Mouse (Mus musculus) adrenal gland, adult (tissue): ENCODE results near the gene Kctd5.

ENCODE experiments used
- DNase-seq, 2 experiments: peaks; one replicate each; pipeline ENCODE4 v3.0.0; 2022 to 2023; ENCODE audit warnings: low spot score in 1 of 2; ENCODE audit not compliant: inconsistent age in 2 of 2

The Kctd5 gene

GRCm38 (mm10) chr17:24037844-24038243 is 35.4 kb downstream of the Kctd5 start, which contains the start of gene Prss27:
Gene Prss27 (plus strand): TSS chr17:24038144.
- DNase-seq = no peak

DNA sequence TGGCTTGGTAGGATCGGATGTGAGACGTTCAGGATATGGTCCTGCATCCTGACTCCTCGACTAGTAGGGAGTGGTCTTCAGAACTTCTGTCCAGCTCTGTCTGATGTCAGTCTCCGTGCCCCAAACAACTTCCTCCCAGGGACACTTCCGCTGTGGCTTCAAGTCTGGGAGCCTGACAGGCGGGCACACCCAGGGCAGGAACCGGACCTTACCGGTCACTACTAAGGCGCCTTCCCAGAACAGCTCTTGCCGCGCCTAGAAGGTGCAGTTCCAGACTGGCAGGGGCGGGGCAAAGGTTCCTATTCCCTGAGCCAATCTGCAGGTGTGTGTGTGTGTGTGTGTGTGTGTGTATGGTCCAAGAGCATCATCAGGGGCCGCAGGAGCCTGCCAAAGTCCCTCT is 35.9 kb downstream of the Kctd5 start:
- no peak for DNase-seq

- peak in 1 of 2 experiments; percentile 65 for DNase-seq
Observed at GRCm38 (mm10) chr17:24036954-24037353, 36.3 kb downstream of the Kctd5 start.

GRCm38 (mm10) chr17:24035087-24035486 is 38.2 kb downstream of the Kctd5 start:
- no peak for DNase-seq

GRCm38 (mm10) chr17:24030551-24030950 is 42.7 kb downstream of the Kctd5 start:
- no peak for DNase-seq

DNA sequence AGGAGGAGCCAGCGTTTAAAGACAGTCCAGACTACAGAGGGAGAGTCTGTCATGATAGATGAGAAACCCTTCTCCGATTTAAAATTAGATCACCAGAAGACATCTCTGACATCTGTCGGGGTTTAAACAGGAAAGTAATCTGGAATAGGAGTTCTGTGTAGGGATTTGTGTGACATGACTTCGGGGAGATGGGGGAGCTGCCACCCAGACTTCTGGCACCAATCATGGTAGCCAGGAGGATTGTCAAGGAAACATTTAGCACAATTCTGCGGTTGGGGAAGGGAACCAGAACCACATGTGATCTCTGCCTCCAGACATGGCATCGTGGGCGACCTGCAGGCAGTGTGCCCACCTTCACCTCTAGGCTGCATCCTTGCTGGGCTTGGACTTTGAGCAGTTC is 43.8 kb downstream of the Kctd5 start:
- DNase-seq = no peak

DNA sequence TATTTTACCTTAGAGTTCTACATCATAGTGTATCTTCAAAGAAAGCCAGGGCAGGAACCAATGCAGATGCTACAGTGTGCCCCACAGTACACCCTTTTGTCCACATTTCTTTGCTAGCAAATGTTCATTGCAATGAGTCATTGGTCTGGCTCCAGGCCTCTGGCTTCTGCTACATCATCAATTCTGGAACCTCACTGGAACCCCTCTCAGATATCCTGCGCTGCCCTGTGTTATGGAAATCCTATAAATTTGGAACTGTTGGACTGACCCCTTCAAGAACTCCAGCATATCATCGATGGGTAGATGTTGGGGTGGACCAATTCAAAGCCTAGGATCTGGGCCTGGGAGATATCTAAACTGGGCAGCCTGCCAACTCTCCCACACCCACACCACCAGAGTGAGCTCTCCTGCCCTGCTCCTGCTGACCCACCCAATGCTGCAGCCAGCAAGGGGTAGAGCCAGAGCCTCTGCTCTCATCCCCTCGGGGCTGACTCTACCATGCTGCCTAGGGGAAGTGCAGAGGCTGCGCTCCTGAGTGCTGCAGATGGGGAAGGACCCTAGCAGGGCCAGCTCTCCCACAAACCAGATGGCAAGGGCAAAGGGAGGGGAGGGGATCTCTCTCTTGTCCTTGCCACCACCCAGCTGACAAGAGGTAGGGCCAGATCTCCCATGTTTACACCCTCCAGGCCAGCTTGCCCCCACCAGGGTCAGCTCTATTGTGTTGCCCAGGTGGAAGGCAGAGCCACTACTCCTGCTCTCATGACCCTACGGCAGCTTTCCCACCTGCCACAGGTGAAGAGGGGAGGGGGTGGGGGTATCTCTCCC is 51.7 kb downstream of the Kctd5 start:
- DNase-seq = peak in 1 of 2 experiments; percentile 52

GRCm38 (mm10) chr17:24020696-24021095 is 52.6 kb downstream of the Kctd5 start:
- DNase-seq = no peak

GRCm38 (mm10) chr17:24015727-24016126 is 57.6 kb downstream of the Kctd5 start:
- DNase-seq = peak in 1 of 2 experiments; percentile 79

- DNase-seq = no peak
Observed at GRCm38 (mm10) chr17:24014433-24014965, 58.8 kb downstream of the Kctd5 start.

GRCm38 (mm10) chr17:24012921-24013320 is 60.4 kb downstream of the Kctd5 start:
- no peak for DNase-seq

GRCm38 (mm10) chr17:24009617-24010016 is 63.7 kb downstream of the Kctd5 start:
- no peak for DNase-seq

DNA sequence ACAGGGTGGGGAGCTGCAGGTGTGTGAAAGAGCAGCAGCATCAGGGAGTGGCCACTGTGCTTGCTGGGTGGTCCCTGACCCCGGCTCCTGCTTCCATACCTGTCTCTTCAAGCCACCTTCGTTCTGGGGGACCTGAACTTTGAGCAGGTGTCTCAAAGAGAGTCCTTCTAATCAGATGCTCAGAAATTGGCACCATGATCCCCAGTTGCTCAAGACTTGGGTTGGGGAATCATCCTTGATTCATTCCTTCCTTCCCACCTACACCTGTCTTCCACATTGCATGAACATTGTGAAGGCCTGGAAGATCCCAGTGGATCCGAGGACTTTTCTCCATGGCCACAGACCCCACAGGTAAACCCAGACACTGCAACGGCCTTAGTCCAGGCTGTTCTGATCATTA is 65.2 kb downstream of the Kctd5 start:
- DNase-seq = no peak

- DNase-seq = peak; percentile 88 to 93
Observed at GRCm38 (mm10) chr17:24007391-24007790, 65.9 kb downstream of the Kctd5 start.

- DNase-seq = no peak
Observed at GRCm38 (mm10) chr17:24006930-24007329, 66.4 kb downstream of the Kctd5 start.

GRCm38 (mm10) chr17:24005049-24005448 is 68.2 kb downstream of the Kctd5 start:
- DNase-seq = no peak

DNA sequence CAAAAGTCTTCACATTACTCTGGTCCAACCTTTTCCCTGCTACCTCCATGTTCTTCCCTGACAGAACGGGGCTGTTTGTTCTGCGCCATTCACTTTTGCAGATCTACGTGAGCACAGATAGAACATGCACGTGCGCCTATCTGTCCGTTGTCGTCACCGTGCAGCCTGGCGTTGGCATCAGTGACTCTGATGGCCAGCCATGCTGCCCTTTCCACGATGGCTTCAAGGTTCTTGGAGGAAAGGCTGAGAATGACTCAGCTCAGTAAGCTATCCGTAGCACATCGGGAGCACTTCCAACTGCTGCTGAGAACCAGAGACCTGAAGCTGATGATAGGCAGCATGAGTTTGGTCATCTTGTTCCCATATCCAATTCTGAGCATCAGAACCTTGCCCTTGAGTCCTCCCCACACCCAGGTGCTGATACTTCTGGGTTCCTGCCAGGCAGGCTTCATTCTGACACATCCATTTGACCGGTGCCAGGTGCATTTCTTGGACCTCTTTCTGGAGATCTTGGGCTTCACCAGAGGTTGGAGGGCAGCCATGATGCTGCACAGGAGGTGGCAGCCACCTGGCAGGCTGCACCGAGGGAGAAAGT is 69.1 kb downstream of the Kctd5 start:
- DNase-seq = peak; percentile 83 to 87

DNA sequence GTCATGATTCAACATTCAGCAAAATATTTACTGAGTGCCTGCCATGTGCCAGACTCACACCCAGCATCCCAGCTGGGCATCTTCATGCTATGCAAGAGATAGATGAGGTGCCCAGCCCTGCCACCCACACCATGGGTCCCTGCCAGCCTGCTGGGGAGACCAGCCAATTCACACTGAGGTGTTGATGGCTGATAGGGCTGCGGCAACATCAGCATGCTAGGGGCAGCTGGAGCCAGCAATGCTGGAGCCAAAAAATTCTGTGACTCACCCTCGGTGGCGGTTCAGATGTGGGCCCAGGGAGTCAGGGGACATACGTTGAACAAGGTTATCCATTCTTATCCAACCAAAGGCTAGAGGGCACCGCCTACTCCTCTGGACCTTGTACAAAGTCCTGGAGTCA is 72.9 kb downstream of the Kctd5 start:
- DNase-seq = peak; percentile 69 to 81

- no peak for DNase-seq
Observed at GRCm38 (mm10) chr17:23998383-23998782, 74.9 kb downstream of the Kctd5 start.

DNA sequence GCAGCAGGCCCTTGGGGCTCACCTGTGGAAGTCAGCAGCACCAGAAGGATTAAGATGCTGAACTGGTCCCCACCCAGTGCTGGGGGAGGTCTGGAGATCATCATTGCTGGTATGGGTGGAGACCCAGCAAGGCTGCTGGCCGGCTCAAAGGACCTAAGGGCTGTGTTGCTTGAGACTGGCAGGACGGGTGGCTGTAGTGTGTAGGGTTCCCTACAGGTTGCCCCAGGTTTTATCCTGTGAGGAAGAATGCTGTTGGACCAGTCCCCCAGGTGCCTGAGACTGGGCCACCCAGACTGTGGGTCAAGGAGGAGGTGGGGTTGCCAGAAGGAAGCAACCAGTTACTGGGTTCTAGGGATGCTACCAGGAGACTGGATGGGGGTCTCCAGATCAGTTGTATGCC is 75.4 kb downstream of the Kctd5 start, which contains the start of gene Prss22:
Gene Prss22, minus strand, starts transcription at position 200 of the 400 bp plus-strand sequence.
- no peak for DNase-seq
